Mouse (Mus musculus): Measurements from ENCODE around the gene Ier5. TPM values are rescaled to one million over a fixed set of nuclear protein-coding genes. Genes with fewer than 3 reads are reported as not detected.

The Ier5 gene
- 10 to 100 TPM; 45.6 to 62.4 TPM for total RNA-seq (2021)

- peak; percentile 95 to 98 for DNase-seq (ENCODE audit: low spot score in 2 of 2)
- intact Hi-C loops (cut with DNase I): loop anchor here (1.0 to 5.0 kb wide), 3 partner anchors 50 to 183 kb away; no protein-coding TSS in a partner anchor
Observed at GRCm38 (mm10) chr1:155099280-155099848, at the start of gene Ier5. Gene Ier5 (minus strand): TSS chr1:155099636.

DNA sequence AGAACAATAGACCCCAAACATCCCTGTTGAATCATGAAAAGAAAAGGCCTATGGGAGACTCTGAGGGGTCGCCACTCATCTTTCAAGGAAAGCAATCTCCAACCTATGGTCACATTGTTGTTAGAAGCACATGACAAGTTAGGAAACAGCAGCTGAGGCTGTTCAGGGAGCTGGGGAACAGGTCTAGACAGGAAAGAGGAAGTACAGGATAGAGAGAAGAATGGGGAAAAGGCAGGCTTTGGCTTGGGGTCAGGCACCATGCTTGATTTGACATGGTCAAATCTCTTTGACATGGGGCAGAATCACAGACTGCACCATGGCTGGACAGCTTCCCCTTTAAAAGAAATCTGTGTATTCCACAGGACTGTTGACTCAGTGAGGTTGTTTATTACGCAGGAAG lies 47.8 kb upstream of the Ier5 start:
- DNase-seq (ENCODE audit: low spot score in 2 of 2): no peak
- intact Hi-C loops (cut with DNase I): no loop called here

DNA sequence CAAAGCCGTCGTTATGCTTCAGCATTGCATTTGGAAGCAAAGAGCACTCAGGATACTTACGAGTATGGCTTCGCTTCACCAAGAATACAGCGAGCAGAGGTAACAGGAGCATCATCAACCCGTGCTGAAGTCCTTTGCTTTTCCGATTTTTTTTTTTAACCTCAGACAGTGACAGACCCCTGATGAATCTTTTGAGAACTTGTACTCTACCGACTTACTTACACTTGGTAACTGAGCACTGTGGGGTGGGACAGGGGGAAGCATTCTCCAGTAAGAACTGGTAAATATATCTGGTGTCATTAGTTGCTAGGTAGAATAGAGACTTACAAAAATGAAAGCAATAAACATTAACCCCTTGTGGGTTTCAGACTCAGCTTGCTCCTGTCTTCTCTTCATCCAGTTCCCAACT lies 47.1 kb upstream of the Ier5 start, which contains the start of gene Mr1:
Gene Mr1, minus strand, starts transcription at position 243 of the 409 bp plus-strand sequence.
- peak in 1 of 2 experiments; percentile 55 for DNase-seq (ENCODE audit: low spot score in 2 of 2)
- intact Hi-C loops (cut with DNase I): no loop called here

GRCm38 (mm10) chr1:155145620-155146019 lies 46.2 kb upstream of the Ier5 start:
- no peak for DNase-seq (ENCODE audit: low spot score in 2 of 2)
- intact Hi-C loops (cut with DNase I): no loop called here

DNA sequence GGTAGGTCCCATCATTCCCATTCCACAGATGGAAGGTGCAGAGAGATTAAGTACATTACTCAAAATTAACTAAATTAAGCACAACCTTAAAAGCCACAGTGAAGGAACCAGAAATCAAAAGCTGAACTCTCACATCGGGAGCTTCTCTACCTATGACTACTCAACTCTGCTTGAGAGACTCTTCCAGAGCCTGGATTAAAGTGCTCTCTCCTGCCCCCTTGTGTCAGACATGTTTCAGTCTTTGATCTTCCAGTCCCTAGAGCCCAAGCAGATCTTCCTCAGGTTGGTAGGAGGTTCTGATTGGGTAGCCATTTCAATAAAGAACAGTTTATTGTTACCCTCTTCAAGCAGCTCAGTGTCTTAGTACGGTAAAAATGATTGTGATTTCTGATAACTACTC lies 40.6 kb upstream of the Ier5 start:
- intact Hi-C loops (cut with DNase I): loop anchor here (1.0 to 5.0 kb wide), 2 partner anchors 38 to 91 kb away; no protein-coding TSS in a partner anchor
- peak; percentile 54 to 74 for DNase-seq (ENCODE audit: low spot score in 2 of 2)

DNA sequence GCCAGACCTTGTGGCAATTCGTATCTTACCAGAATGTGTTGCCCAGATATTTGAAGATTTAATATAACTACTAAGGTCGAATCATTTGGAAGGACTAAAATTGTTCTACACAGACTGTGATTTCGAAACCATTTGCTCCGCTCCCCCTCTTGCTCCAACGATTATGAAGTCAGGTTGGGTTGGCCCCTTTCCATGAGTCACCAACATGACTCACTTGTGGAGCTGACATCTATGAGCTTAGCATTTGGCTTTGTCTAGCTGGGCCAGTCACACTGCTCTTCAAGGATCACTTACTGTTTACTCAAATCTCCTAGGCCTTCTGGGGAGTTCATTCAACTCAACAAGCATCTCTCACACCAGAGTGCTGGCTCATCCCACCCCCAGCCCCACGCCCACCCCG lies 39.4 kb upstream of the Ier5 start:
- intact Hi-C loops (cut with DNase I): no loop called here
- DNase-seq (ENCODE audit: low spot score in 2 of 2): no peak

- intact Hi-C loops (cut with DNase I): no loop called here
- DNase-seq (ENCODE audit: low spot score in 2 of 2): no peak
Observed at GRCm38 (mm10) chr1:155134866-155135265, 35.4 kb upstream of the Ier5 start.

DNA sequence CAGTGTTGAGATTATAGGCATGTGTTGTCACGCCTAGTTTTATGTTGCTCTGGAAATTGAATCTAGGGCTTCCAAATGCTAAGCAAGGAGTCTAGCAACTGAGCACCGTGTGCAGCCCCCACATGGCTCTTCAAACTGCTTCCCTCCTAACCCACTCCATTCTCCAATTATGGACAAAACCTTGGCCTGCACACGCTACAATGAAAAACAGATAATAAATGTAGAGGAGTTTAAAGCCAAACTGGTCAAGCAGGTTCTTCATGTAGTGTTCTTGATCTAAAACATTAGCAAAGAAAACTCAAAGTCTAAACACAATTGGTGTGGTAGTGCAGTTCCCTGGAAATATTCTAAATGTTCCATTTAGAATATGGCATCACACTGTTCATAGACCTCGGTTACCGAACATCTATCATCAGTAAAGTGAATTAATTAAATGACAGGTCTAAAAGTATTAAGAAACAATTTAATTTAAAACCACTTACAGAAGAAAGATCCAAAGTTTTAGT lies 28.0 kb upstream of the Ier5 start:
- intact Hi-C loops (cut with DNase I): no loop called here
- DNase-seq (ENCODE audit: low spot score in 2 of 2): no peak

DNA sequence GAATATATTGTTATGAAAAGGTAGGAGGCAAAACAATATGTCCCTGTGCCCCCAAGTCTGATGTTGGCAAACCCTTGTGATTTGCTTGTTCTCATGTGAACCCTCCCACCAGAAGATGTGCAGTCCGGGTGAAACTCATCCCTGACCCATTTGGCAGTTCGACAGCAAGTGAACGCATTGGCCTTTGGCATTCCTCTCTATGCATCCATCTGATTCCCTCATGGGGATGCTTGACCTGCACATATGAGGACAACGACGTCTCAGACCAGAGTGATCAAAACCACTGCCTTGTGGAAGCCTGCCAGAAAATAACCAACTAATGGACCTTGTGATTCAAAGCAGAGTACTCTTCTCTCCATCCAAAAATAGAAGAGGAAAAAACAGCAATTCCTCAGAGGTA lies 27.3 kb upstream of the Ier5 start:
- no peak for DNase-seq (ENCODE audit: low spot score in 2 of 2)
- intact Hi-C loops (cut with DNase I): no loop called here

DNA sequence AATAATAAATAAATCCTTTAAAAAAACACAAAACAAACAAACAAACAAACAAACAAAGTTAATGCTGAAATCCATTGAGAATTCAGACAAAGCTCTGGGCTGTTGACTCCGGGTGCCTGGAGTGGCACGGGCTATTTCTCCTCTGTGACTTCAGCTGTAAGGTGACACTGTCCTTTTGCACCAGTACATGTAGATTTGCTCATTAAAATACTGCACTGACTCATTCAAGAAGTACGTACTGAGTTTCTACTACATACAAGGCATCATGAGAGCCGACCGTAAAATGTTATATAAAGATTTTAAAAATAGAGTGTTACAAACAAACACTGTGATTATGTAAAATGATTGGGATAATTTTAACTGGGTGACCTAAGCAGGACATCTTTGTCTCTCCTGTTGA lies 25.0 kb upstream of the Ier5 start:
- intact Hi-C loops (cut with DNase I): no loop called here

GRCm38 (mm10) chr1:155121977-155122939 lies 22.8 kb upstream of the Ier5 start:
- DNase-seq (ENCODE audit: low spot score in 2 of 2): peak in 1 of 2 experiments; percentile 30
- intact Hi-C loops (cut with DNase I): no loop called here

More for the DNA sequence above, 25.0 kb upstream of the Ier5 start:
- no peak for DNase-seq (ENCODE audit: low spot score in 2 of 2)

- intact Hi-C loops (cut with DNase I): no loop called here
- no peak for DNase-seq (ENCODE audit: low spot score in 2 of 2)
Observed at GRCm38 (mm10) chr1:155119719-155120118, 20.3 kb upstream of the Ier5 start.

GRCm38 (mm10) chr1:155113946-155114345 lies 14.5 kb upstream of the Ier5 start:
- DNase-seq (ENCODE audit: low spot score in 2 of 2): no peak
- intact Hi-C loops (cut with DNase I): no loop called here

- intact Hi-C loops (cut with DNase I): no loop called here
- DNase-seq (ENCODE audit: low spot score in 2 of 2): no peak
Observed at GRCm38 (mm10) chr1:155112875-155113274, 13.4 kb upstream of the Ier5 start.

GRCm38 (mm10) chr1:155112118-155112517 lies 12.7 kb upstream of the Ier5 start:
- intact Hi-C loops (cut with DNase I): no loop called here
- DNase-seq (ENCODE audit: low spot score in 2 of 2): no peak

DNA sequence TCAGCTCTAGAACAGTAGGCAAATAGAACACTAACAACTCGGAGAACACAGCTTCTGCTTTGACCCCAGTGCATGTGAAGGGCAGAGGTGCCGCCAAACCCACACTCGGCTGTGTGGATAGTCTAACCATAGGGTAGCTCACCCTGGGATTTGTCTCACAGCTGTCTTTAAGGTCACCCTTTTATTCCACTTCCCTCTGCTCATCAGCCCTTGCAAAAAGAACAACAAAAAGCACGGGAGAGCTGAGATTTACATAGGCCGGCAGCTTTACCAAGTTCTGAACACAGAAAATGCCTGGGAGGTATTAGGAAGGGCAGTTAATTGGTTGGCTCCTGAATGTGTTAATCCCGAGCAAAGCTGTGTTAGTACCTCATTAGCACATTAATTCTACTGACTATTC lies 12.1 kb upstream of the Ier5 start:
- DNase-seq (ENCODE audit: low spot score in 2 of 2): no peak
- intact Hi-C loops (cut with DNase I): no loop called here

- no peak for DNase-seq (ENCODE audit: low spot score in 2 of 2)
- intact Hi-C loops (cut with DNase I): no loop called here
Observed at GRCm38 (mm10) chr1:155109387-155110350, 10.2 kb upstream of the Ier5 start.

GRCm38 (mm10) chr1:155108412-155108811 lies 9.0 kb upstream of the Ier5 start:
- DNase-seq (ENCODE audit: low spot score in 2 of 2): no peak
- intact Hi-C loops (cut with DNase I): no loop called here

DNA sequence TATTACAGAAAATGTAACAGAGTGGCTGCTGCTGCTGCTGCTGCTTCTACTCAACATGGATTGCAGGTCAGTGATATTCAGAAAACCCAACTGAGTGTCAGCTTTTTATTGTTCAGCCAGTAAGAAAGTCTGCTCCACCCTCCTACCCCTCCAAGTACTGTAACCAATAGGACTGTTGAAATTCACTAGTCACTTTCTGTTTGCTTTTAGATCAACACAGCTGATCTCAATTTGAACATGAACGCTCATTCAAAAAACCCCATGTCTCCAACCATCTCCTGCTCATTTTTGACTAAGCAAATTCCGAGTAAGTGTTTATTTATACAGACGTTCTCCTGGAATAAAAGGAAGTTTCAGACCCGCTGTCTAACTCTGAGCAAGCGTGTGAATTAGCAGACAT lies 8.4 kb upstream of the Ier5 start:
- intact Hi-C loops (cut with DNase I): no loop called here
- no peak for DNase-seq (ENCODE audit: low spot score in 2 of 2)
